Mouse (Mus musculus) kidney, embryonic 15.5 days (tissue): ENCODE measurements around the gene Rsrp1. TPM values are rescaled to one million over a fixed set of nuclear protein-coding genes. Genes with fewer than 3 reads are reported as not detected.

ENCODE experiments used
- ATAC-seq: fragments of 200-750 bp; cut with Nextera tagmentation; replicated peaks from 2 replicates; pipeline ENCODE4 v1.8.0; 2017; ENCODE audit warnings: moderate TSS enrichment; ENCODE audit not compliant: low FRiP score
- H3K27ac ChIP-seq: fragments of 300-500 bp; sonication (generic); 2 replicates; pipeline ENCODE4 v1.5.1; 2015; ENCODE audit warnings: mild to moderate bottlenecking, inconsistent platforms
- H3K27me3 ChIP-seq: fragments of 300-500 bp; sonication (generic); 2 replicates; pipeline ENCODE4 v1.6.1; 2015; ENCODE audit warnings: inconsistent platforms
- H3K36me3 ChIP-seq: fragments of 300-500 bp; sonication (generic); 2 replicates; pipeline ENCODE4 v1.6.1; 2015; ENCODE audit warnings: inconsistent platforms
- H3K4me1 ChIP-seq: fragments of 300-500 bp; sonication (generic); 2 replicates; pipeline ENCODE4 v1.6.1; 2015; ENCODE audit warnings: inconsistent platforms
- H3K4me2 ChIP-seq: fragments of 300-500 bp; sonication (generic); 2 replicates; pipeline ENCODE4 v1.6.1; 2015; ENCODE audit warnings: moderate library complexity, mild to moderate bottlenecking, inconsistent platforms
- H3K4me3 ChIP-seq: fragments of 300-500 bp; sonication (generic); replicated peaks from 2 replicates; pipeline ENCODE4 v1.5.1; 2015; ENCODE audit warnings: mild to moderate bottlenecking, inconsistent platforms
- H3K9ac ChIP-seq: fragments of 300-500 bp; sonication (generic); 2 replicates; pipeline ENCODE4 v1.6.1; 2015; ENCODE audit warnings: mild to moderate bottlenecking, inconsistent platforms
- H3K9me3 ChIP-seq: fragments of 300-500 bp; sonication (generic); replicated peaks from 2 replicates; pipeline ENCODE4 v1.6.1; 2016; ENCODE audit warnings: inconsistent platforms
- WGBS: fragments of 180-500 bp; shearing (Covaris S2); methylation state at CpG from one replicate; pipeline ENCODE4 v1.1.7; 2015; ENCODE audit warnings: mixed read lengths; 5-methylcytosine and 5-hydroxymethylcytosine counted together
- polyA plus RNA-seq: library from polyadenylated mRNA; unstranded; fragments of >200 nt; fragmentation: Nextera tagmentation; extraction: Ambion mirVana; gene quantifications from 2 replicates; pipeline ENCODE4 v1.2.1, GENCODE M21; 2015

Rsrp1 gene
- polyA plus RNA-seq, 1 experiment from 2014 or later, result 429 TPM

GRCm38 (mm10) chr4:134924019-134924741, 788 bp downstream of the Rsrp1 start:
- peaks cover 24% of the 10 kb centered on the region for H3K4me1 ChIP-seq
- peak overlapping the region; percentile 97 for H3K27ac ChIP-seq
- WGBS, result under 1% methylated on average over 75 of the region's 75 CpGs
- H3K36me3 ChIP-seq, result peaks cover 39% of the 10 kb centered on the region
- peak overlapping the region; percentile 90 for H3K9ac ChIP-seq
- no peaks in the 10 kb centered on the region for H3K9me3 ChIP-seq
- H3K27me3 ChIP-seq, result no peaks in the 10 kb centered on the region
- peak overlapping the region; percentile 75 for H3K4me2 ChIP-seq
- peak; percentile 37 for ATAC-seq
- peak overlapping the region; percentile 79 for H3K4me3 ChIP-seq

- WGBS, result 67% methylated on average over 8 of the region's 8 CpGs
- Histone ChIP-seq H3K4me3 (peak overlapping the region; percentile 79), H3K9me3 (no peaks in the 10 kb centered on the region), H3K9ac (peak overlapping the region; percentile 37; the same call in 1 of the 2 replicates), H3K36me3 (peaks cover 39% of the 10 kb centered on the region), H3K27me3 (no peaks in the 10 kb centered on the region), H3K4me1 (peaks cover 27% of the 10 kb centered on the region), H3K27ac (no peak overlapping the region), H3K4me2 (peak overlapping the region; percentile 75)
- no peak for ATAC-seq
Measured at GRCm38 (mm10) chr4:134925206-134925605, 1.8 kb downstream of the Rsrp1 start.

- Histone ChIP-seq H3K36me3 (peaks cover 44% of the 10 kb centered on the region), H3K4me2 (no peak overlapping the region), H3K9ac (no peak overlapping the region), H3K27me3 (no peaks in the 10 kb centered on the region), H3K4me3 (no peak overlapping the region), H3K4me1 (peaks cover 34% of the 10 kb centered on the region), H3K27ac (no peak overlapping the region), H3K9me3 (no peaks in the 10 kb centered on the region)
- no peak for ATAC-seq
- WGBS, result 71% methylated on average over 5 of the region's 5 CpGs
Measured at GRCm38 (mm10) chr4:134927815-134928463, 4.5 kb downstream of the Rsrp1 start.

GRCm38 (mm10) chr4:134928464-134928836, 5.1 kb downstream of the Rsrp1 start:
- peaks cover 34% of the 10 kb centered on the region for H3K4me1 ChIP-seq
- H3K36me3 ChIP-seq, result peaks cover 49% of the 10 kb centered on the region
- no peak overlapping the region for H3K27ac ChIP-seq
- H3K4me2 ChIP-seq, result no peak overlapping the region
- H3K9ac ChIP-seq, result no peak overlapping the region
- no peaks in the 10 kb centered on the region for H3K9me3 ChIP-seq
- no peak for ATAC-seq
- no peak overlapping the region for H3K4me3 ChIP-seq
- 77% methylated on average over 1 of the region's 1 CpGs for WGBS
- no peaks in the 10 kb centered on the region for H3K27me3 ChIP-seq

- H3K4me2 ChIP-seq, result no peak overlapping the region
- H3K27me3 ChIP-seq, result no peaks in the 10 kb centered on the region
- no peak overlapping the region for H3K4me3 ChIP-seq
- peaks cover 34% of the 10 kb centered on the region for H3K4me1 ChIP-seq
- H3K27ac ChIP-seq, result no peak overlapping the region
- H3K9me3 ChIP-seq, result no peaks in the 10 kb centered on the region
- H3K36me3 ChIP-seq, result peaks cover 59% of the 10 kb centered on the region
- ATAC-seq, result no peak
- 77% methylated on average over 4 of the region's 4 CpGs for WGBS
- H3K9ac ChIP-seq, result no peak overlapping the region
Measured at GRCm38 (mm10) chr4:134929536-134929935, 6.1 kb downstream of the Rsrp1 start.

GRCm38 (mm10) chr4:134930190-134930589, 6.8 kb downstream of the Rsrp1 start:
- WGBS, result 23% methylated on average over 9 of the region's 9 CpGs
- peak overlapping the region; percentile 57; the same call in 1 of the 2 replicates for H3K27ac ChIP-seq
- no peaks in the 10 kb centered on the region for H3K27me3 ChIP-seq
- H3K36me3 ChIP-seq, result peaks cover 63% of the 10 kb centered on the region
- ATAC-seq, result no peak
- peaks cover 32% of the 10 kb centered on the region for H3K4me1 ChIP-seq
- H3K4me2 ChIP-seq, result peak overlapping the region; percentile 73
- no peaks in the 10 kb centered on the region for H3K9me3 ChIP-seq
- H3K4me3 ChIP-seq, result peak overlapping the region; percentile 99
- H3K9ac ChIP-seq, result peak overlapping the region; percentile 29; the same call in 1 of the 2 replicates

- peak within 1 kb of the TSS; percentile 99 for H3K4me3 ChIP-seq
- peak within 1 kb of the TSS; percentile 73 for H3K27ac ChIP-seq
- H3K9me3 ChIP-seq, result no peaks in the 10 kb centered on the region
- peaks cover 63% of the 10 kb centered on the region for H3K36me3 ChIP-seq
- no peaks in the 10 kb centered on the region for H3K27me3 ChIP-seq
- peak; percentile 98 for ATAC-seq
- peak within 1 kb of the TSS; percentile 80 for H3K9ac ChIP-seq
- WGBS, result under 1% methylated on average over 68 of the region's 68 CpGs
- H3K4me1 ChIP-seq, result peaks cover 26% of the 10 kb centered on the region
- peak within 1 kb of the TSS; percentile 73 for H3K4me2 ChIP-seq
Measured at GRCm38 (mm10) chr4:134930684-134931481, 7.5 kb downstream of the Rsrp1 start, which contains the start of gene Syf2. TSS of gene Syf2 (plus strand) at chr4:134930898.

- no peak overlapping the region for H3K27ac ChIP-seq
- peaks cover 15% of the 10 kb centered on the region for H3K27me3 ChIP-seq
- 38% methylated on average over 17 of the region's 17 CpGs for WGBS
- no peak overlapping the region for H3K9ac ChIP-seq
- H3K36me3 ChIP-seq, result peaks cover 53% of the 10 kb centered on the region
- no peak for ATAC-seq
- no peaks in the 10 kb centered on the region for H3K9me3 ChIP-seq
- no peak overlapping the region for H3K4me2 ChIP-seq
- peaks cover 17% of the 10 kb centered on the region for H3K4me1 ChIP-seq
- no peak overlapping the region for H3K4me3 ChIP-seq
Measured at GRCm38 (mm10) chr4:134937240-134938176, 14.1 kb downstream of the Rsrp1 start.

- Histone ChIP-seq H3K9me3 (no peaks in the 10 kb centered on the region), H3K27me3 (peaks cover 39% of the 10 kb centered on the region), H3K4me1 (peaks cover 20% of the 10 kb centered on the region), H3K36me3 (peaks cover 29% of the 10 kb centered on the region), H3K4me2 (peak overlapping the region; percentile 54), H3K4me3 (peak overlapping the region; percentile 21), H3K9ac (no peak overlapping the region), H3K27ac (no peak overlapping the region)
- whole genome bisulfite sequencing, result 34% methylated on average over 9 of the region's 9 CpGs
- no peak for ATAC-seq
Measured at GRCm38 (mm10) chr4:134939900-134940299, 16.5 kb downstream of the Rsrp1 start.

GRCm38 (mm10) chr4:134943758-134944538, 20.6 kb downstream of the Rsrp1 start:
- no peak overlapping the region for H3K27ac ChIP-seq
- H3K9ac ChIP-seq, result no peak overlapping the region
- WGBS, result 50% methylated on average over 27 of the region's 27 CpGs
- H3K36me3 ChIP-seq, result no peaks in the 10 kb centered on the region
- 0 out of 2 replicates have a peak, but pooled peaks have one; percentile 12 for ATAC-seq
- no peak overlapping the region for H3K4me3 ChIP-seq
- H3K4me2 ChIP-seq, result no peak overlapping the region
- peaks cover 21% of the 10 kb centered on the region for H3K4me1 ChIP-seq
- H3K9me3 ChIP-seq, result no peaks in the 10 kb centered on the region
- peaks cover 45% of the 10 kb centered on the region for H3K27me3 ChIP-seq
